Mouse (Mus musculus): Measurements from ENCODE around the gene Igf2bp1.

DNA sequence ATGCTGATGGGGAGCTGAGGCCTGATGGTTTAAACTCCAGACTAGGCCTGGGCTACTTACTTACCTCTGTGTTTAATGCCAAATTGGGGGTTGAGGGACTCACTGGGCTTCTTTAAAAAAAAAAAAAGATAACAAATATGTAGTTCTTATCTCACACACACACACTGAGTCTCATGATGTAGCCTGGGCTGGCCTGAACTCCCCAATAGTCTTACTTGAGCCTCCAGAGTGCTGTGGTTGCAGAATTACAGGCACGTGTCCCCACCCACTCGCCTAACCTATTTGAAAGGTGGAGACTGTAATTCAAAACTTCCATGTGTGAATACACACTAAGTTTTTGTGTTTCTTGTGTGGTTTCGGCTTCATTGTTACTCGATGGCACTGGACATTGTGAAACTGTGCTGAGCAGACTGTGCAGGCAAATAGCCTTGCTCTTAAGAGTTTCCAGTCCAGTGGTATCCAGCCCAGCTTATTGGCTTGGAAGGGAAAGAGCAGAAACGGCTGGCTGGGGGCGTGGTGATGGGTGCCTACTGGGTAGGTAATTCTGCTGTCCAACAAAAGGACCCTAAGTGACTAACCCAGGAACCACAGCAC lies 17.8 kb downstream of the Igf2bp1 start:
- no peak for TF ChIP-seq CTCF (IDR thresholded peaks at IDR 0.05)
- no peak for TF ChIP-seq POLR2A (IDR thresholded peaks at IDR 0.05; ENCODE audit: insufficient read depth, low read depth, low read length)
- no peak for TF ChIP-seq EP300 (IDR thresholded peaks at IDR 0.05; ENCODE audit: insufficient read depth, low read depth, low read length)
